Mouse (Mus musculus) cortical plate, adult 2 months (tissue): ENCODE measurements around the gene Itga6.

Experiments
- CTCF ChIP-seq: fragments of 200-500 bp; IDR thresholded peaks from 2 replicates; pipeline ENCODE4 v1.5.1; 2011; ENCODE audit warnings: mild to moderate bottlenecking, control low read depth, low read length; ENCODE audit not compliant: insufficient read depth; ENCODE audit errors: extremely low read depth
- POLR2A ChIP-seq: fragments of 200-500 bp; IDR thresholded peaks from 2 replicates; pipeline ENCODE4 v1.6.1; 2011; ENCODE audit warnings: mild to moderate bottlenecking, low read length, control low read depth; ENCODE audit not compliant: insufficient read depth; ENCODE audit errors: extremely low read depth

DNA sequence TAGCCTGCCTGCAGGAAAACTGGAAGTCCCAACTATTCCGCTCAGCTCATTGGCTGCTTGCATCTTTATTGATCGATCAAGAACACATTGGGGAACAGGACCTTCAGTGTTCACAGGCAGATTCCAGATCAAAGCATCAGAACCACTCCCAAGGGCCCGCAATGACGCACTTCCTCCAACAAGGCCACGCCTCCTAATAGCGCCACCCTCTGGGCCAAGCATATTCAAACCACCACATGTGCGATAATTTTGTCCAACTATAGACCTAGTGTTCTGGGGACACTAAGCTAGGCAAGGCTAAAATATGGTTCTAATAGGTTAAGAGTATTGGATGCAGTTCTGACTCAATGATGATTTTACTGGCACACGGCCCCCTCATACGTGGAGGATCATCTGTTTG lies 15.7 kb downstream of the Itga6 start:
- TF ChIP-seq POLR2A (no peak), CTCF (no peak)
